Mouse (Mus musculus): ENCODE results near the gene Thap2. TPM values are rescaled to one million over a fixed set of nuclear protein-coding genes. Genes with fewer than 3 reads are reported as not detected.

Gene Thap2
- polyA plus RNA-seq, 1 experiment from 2014 or later = 20.8 TPM

GRCm38 (mm10) chr10:115382846-115383643 lies 1.2 kb downstream of the Thap2 start:
- Histone ChIP-seq H3K9me3 (no peaks in the 10 kb centered on the region), H3K27ac (replicated peaks) (peak overlapping the region; percentile 99), H3K4me2 (peak overlapping the region; percentile 66), H3K36me3 (no peaks in the 10 kb centered on the region), H3K27me3 (no peaks in the 10 kb centered on the region), H3K9ac (peak overlapping the region; percentile 80), H3K4me1 (replicated peaks) (peaks cover 32% of the 10 kb centered on the region), H3K4me3 (peak overlapping the region; percentile 98)
- 9% methylated on average over 12 of the region's 12 CpGs for WGBS
- ATAC-seq (ENCODE audit: low FRiP score, low read depth) = no peak

GRCm38 (mm10) chr10:115381506-115382084 lies 2.6 kb downstream of the Thap2 start:
- Histone ChIP-seq H3K4me1 (replicated peaks) (peaks cover 20% of the 10 kb centered on the region), H3K9ac (no peak overlapping the region), H3K36me3 (no peaks in the 10 kb centered on the region), H3K4me3 (no peak overlapping the region), H3K27me3 (no peaks in the 10 kb centered on the region), H3K27ac (replicated peaks) (no peak overlapping the region), H3K9me3 (no peaks in the 10 kb centered on the region), H3K4me2 (no peak overlapping the region)
- ATAC-seq (ENCODE audit: low FRiP score, low read depth) = no peak
- 82% methylated on average over 2 of the region's 2 CpGs for WGBS

- Histone ChIP-seq H3K36me3 (no peaks in the 10 kb centered on the region), H3K9ac (no peak overlapping the region), H3K4me2 (peak overlapping the region; percentile 65), H3K27me3 (no peaks in the 10 kb centered on the region), H3K9me3 (no peaks in the 10 kb centered on the region), H3K27ac (replicated peaks) (no peak overlapping the region; the same call in 1 of the 2 replicates), H3K4me3 (peak overlapping the region; percentile 84), H3K4me1 (replicated peaks) (peaks cover 23% of the 10 kb centered on the region)
- ATAC-seq (ENCODE audit: low FRiP score, low read depth) = no peak
- WGBS = 89% methylated on average over 4 of the region's 4 CpGs
Observed at GRCm38 (mm10) chr10:115363151-115363550, 21.1 kb downstream of the Thap2 start.

DNA sequence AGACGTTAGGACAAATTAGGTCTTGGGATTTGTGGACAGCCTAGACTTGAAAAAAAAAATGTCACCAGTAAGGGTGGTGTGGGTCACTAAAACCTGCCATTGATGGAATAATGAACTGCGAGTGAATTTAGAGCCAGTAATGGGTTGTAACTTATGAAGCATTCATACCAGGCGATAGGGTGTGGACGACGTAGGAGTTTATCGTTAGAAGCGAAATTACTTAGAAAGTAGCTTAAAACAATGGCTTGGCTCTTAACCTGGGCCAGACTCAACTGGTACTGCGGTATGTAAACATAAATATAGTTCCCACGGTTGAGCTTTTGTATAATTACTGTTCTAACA lies 21.6 kb downstream of the Thap2 start:
- Histone ChIP-seq H3K4me1 (replicated peaks) (peaks cover 23% of the 10 kb centered on the region), H3K27ac (replicated peaks) (peak overlapping the region; percentile 96), H3K9me3 (no peaks in the 10 kb centered on the region), H3K27me3 (no peaks in the 10 kb centered on the region), H3K4me2 (peak overlapping the region; percentile 65), H3K4me3 (peak overlapping the region; percentile 84), H3K36me3 (no peaks in the 10 kb centered on the region), H3K9ac (peak overlapping the region; percentile 76)
- peak; percentile 7 for ATAC-seq (ENCODE audit: low FRiP score, low read depth)
- WGBS = 5% methylated on average over 9 of the region's 9 CpGs

- Histone ChIP-seq H3K27me3 (no peaks in the 10 kb centered on the region), H3K4me3 (peak within 1 kb of the TSS; percentile 84), H3K9me3 (no peaks in the 10 kb centered on the region), H3K27ac (replicated peaks) (peak within 1 kb of the TSS; percentile 96), H3K4me1 (replicated peaks) (peaks cover 23% of the 10 kb centered on the region), H3K9ac (peak within 1 kb of the TSS; percentile 76), H3K36me3 (peaks cover 4% of the 10 kb centered on the region; the same call in 1 of the 2 replicates), H3K4me2 (peak within 1 kb of the TSS; percentile 65)
- under 1% methylated on average over 53 of the region's 58 CpGs for WGBS
- peak; percentile 98 for ATAC-seq (ENCODE audit: low FRiP score, low read depth)
Observed at GRCm38 (mm10) chr10:115361840-115362622, 22.2 kb downstream of the Thap2 start, which contains the start of gene Tmem19. Gene Tmem19 (minus strand): TSS chr10:115362501.

- Histone ChIP-seq H3K36me3 (peaks cover 17% of the 10 kb centered on the region), H3K4me1 (replicated peaks) (peaks cover 23% of the 10 kb centered on the region), H3K4me3 (no peak overlapping the region), H3K9me3 (no peaks in the 10 kb centered on the region), H3K27me3 (no peaks in the 10 kb centered on the region), H3K4me2 (no peak overlapping the region), H3K27ac (replicated peaks) (no peak overlapping the region), H3K9ac (no peak overlapping the region)
- no peak for ATAC-seq (ENCODE audit: low FRiP score, low read depth)
- WGBS = 94% methylated on average over 7 of the region's 7 CpGs
Observed at GRCm38 (mm10) chr10:115359066-115359465, 25.2 kb downstream of the Thap2 start.

- no peak for ATAC-seq (ENCODE audit: low FRiP score, low read depth)
Observed at GRCm38 (mm10) chr10:115358216-115358919, 25.9 kb downstream of the Thap2 start.

DNA sequence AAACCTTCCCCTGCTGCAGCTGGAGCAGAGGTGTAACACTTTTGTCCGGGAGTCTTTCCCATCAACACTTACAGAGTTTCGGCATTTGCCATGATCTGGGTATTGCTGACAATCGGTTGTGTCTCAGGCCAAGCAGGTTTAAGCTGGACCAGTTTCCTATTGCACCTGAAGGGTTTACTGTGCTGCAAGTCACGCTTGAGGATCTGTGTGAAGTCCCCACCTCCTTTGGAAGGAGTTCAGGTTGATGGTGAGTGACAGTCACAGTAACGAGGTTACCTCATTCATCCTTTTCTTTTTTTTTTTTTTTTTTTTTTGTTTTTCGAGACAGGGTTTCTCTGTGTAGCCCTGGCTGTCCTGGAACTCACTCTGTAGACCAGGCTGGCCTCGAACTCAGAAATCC lies 28.1 kb downstream of the Thap2 start:
- Histone ChIP-seq H3K27me3 (no peaks in the 10 kb centered on the region), H3K36me3 (peaks cover 17% of the 10 kb centered on the region)
- ATAC-seq (ENCODE audit: low FRiP score, low read depth) = no peak

More at GRCm38 (mm10) chr10:115358216-115358919, 25.9 kb downstream of the Thap2 start:
- Histone ChIP-seq H3K9ac (no peak overlapping the region), H3K4me1 (replicated peaks) (peaks cover 23% of the 10 kb centered on the region), H3K4me2 (no peak overlapping the region), H3K27me3 (no peaks in the 10 kb centered on the region), H3K4me3 (no peak overlapping the region), H3K36me3 (peaks cover 17% of the 10 kb centered on the region), H3K27ac (replicated peaks) (no peak overlapping the region), H3K9me3 (no peaks in the 10 kb centered on the region)
- 93% methylated on average over 17 of the region's 17 CpGs for WGBS

GRCm38 (mm10) chr10:115355016-115355415 lies 29.2 kb downstream of the Thap2 start:
- H3K4me1 ChIP-seq (replicated peaks) = no peaks in the 10 kb centered on the region
- WGBS = 94% methylated on average over 6 of the region's 6 CpGs
- no peak overlapping the region for H3K4me3 ChIP-seq
- no peak overlapping the region for H3K4me2 ChIP-seq
- no peak for ATAC-seq (ENCODE audit: low FRiP score, low read depth)
- no peaks in the 10 kb centered on the region for H3K27me3 ChIP-seq
- no peak overlapping the region for H3K9ac ChIP-seq
- peaks cover 17% of the 10 kb centered on the region for H3K36me3 ChIP-seq
- no peak overlapping the region for H3K27ac ChIP-seq (replicated peaks)
- H3K9me3 ChIP-seq = no peaks in the 10 kb centered on the region

More for the DNA sequence above, 28.1 kb downstream of the Thap2 start:
- Histone ChIP-seq H3K4me1 (replicated peaks) (peaks cover 10% of the 10 kb centered on the region), H3K4me2 (no peak overlapping the region), H3K27ac (replicated peaks) (no peak overlapping the region), H3K9me3 (no peaks in the 10 kb centered on the region), H3K9ac (no peak overlapping the region), H3K4me3 (no peak overlapping the region)
- WGBS = 96% methylated on average over 6 of the region's 7 CpGs

GRCm38 (mm10) chr10:115354553-115354952 lies 29.7 kb downstream of the Thap2 start:
- Histone ChIP-seq H3K4me2 (no peak overlapping the region), H3K9ac (no peak overlapping the region)
- 64% methylated on average over 6 of the region's 6 CpGs for WGBS

DNA sequence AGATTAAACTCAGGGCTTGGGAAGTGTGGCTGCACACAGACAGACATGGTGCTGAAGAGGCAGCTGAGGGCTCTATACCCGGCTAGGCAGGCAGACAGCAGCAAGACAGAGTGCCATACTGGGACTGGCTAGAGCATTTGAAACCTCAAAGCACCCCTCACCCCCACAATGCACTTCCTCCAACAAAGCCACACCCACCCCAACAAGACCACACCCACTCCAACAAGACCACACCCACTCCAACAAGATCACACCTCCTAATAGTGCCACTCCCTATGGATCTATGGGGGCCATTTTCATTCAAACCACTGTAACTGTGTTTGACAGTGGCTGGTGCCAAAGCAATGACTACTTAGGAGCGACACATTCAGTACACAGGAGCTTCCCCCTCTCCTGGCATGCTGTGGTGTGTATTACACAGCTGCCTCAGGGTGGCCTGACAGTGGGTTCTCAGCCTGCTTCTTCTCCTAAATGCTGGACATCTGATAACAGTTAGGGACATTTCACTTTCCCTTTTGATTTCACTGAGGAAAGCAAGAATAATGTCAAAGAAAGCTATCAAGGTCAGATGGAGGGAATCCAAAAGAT lies 33.3 kb downstream of the Thap2 start:
- Histone ChIP-seq H3K4me3 (no peak overlapping the region), H3K4me1 (replicated peaks) (no peaks in the 10 kb centered on the region), H3K9me3 (no peaks in the 10 kb centered on the region), H3K36me3 (peaks cover 8% of the 10 kb centered on the region), H3K9ac (no peak overlapping the region), H3K27me3 (no peaks in the 10 kb centered on the region), H3K4me2 (no peak overlapping the region), H3K27ac (replicated peaks) (no peak overlapping the region)
- ATAC-seq (ENCODE audit: low FRiP score, low read depth) = no peak
- WGBS = 83% methylated on average over 2 of the region's 2 CpGs

More at GRCm38 (mm10) chr10:115354553-115354952, 29.7 kb downstream of the Thap2 start:
- Histone ChIP-seq H3K27ac (replicated peaks) (no peak overlapping the region), H3K27me3 (no peaks in the 10 kb centered on the region), H3K4me1 (replicated peaks) (no peaks in the 10 kb centered on the region), H3K4me3 (no peak overlapping the region), H3K36me3 (peaks cover 17% of the 10 kb centered on the region), H3K9me3 (no peaks in the 10 kb centered on the region)
- no peak for ATAC-seq (ENCODE audit: low FRiP score, low read depth)
